Mouse (Mus musculus): Measurements from ENCODE around the gene Gnl2.

The Gnl2 gene

DNA sequence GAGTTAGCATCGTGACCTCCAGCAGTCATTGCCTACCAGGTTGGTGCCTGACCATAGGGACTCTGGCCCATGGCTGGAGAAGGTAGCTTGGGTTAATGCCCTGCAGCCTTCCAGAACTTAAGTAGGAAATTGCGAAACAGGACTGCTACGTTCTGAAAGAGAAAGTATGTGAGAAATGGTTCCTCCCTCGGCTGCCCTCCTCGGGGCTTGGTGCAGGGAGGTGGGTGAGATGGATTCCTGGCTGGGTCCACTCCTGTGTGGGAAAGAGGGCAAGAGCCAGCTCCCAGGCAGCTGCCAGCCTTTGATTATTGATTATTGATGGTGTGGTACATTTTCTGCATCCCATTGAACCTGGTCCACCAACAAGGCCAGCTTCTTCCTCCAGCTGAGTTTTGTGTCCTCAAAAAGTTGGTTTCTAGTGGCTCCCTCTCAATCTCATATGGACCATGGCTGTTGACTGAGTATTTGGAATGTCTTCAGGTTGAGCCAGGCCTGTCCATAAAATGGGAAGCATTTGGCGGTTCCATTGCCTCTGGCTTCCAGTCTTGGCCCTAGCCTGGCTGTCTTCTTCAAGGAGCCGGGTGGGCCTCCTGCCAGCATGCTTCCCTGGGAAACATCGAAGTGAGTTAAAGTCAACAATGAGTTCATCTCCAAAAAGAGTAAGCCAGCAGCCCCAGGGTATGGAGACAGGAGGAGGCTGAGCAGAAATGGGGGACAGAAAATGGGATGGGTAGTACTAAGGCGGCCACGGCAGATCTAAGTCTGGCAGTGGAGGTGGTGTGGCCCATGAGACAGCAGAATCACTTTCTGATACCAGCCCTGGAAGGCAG lies at the start of gene Gnl2:
Gene Gnl2 (plus strand): TSS at position 780 of the 830 bp plus-strand sequence.
- DNase-seq, result no peak

- no peak for DNase-seq
Observed at GRCm38 (mm10) chr4:124968711-124969110, 47.7 kb upstream of the Gnl2 start.

DNA sequence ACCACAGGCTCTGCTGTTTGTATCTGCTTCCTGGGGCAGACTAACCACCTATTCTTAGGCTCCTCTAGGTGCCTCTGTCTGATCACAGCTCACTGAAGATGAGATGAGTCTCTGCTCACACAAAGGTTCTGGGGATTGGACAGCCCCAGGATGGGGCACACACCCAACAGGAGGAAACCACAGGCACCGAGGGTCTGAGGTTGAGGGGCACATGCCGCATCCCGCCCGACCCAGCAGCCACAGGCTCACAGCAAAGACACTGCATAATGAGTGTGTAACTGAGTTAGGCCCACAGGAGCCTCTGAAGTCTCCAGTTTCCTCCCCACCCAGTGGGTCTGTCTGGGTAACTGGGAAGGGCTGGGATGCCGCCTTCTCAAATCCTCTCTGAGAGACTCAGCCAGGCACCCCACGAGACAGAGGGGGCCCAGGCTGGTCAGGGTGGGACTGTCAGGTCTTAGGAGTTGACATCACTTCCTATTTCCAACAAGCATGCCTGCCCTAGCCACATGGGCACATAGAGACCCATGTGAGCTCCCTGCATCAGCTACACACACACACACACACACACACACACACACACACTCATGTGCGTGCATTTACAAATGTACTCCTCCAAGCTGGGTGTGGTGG lies 47.1 kb upstream of the Gnl2 start:
- no peak for DNase-seq

DNA sequence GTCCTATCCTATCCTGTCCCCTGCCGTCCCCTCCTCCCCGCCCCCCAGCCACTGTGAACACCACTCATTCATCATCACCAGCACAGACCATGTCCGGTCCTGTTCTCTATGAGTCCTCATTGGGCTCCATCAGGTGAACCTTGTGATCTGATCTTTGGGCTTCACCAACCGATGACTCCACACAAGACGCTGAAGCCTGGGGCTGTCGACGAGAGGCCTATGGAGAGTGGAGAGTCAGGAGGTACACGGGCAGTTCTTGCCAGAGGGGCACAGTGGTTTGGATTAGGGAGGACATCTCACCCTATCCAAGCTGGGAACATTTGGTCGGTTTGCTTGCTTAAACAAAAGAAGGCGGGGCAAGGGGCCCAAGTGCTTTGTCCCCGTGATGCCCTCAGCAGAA lies 46.2 kb upstream of the Gnl2 start:
- no peak for DNase-seq

- DNase-seq, result no peak
Observed at GRCm38 (mm10) chr4:124970677-124971076, 45.7 kb upstream of the Gnl2 start.

GRCm38 (mm10) chr4:124971094-124971493 lies 45.3 kb upstream of the Gnl2 start:
- no peak for DNase-seq

GRCm38 (mm10) chr4:124972316-124972715 lies 44.1 kb upstream of the Gnl2 start:
- DNase-seq, result no peak

DNA sequence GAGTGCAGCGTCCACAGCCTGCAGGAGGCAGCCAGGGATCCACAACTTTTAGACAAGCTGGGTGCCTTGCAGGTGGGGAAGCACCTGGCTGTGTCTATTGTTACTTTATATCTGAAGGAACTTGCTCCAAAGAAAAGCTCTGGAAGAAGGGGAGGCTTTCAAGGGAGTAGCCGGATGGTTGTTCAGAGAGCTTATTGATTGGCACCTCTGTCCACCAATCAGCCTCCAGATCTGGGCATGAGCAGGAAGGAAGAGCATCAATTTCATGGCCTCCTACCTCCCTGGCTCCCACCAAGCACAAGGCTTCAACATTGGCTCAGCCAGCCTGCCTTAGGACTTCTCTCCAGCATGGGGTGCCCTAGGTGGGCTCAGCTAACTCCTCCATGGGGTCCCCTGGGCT lies 43.1 kb upstream of the Gnl2 start:
- DNase-seq, result peak; percentile 40

DNA sequence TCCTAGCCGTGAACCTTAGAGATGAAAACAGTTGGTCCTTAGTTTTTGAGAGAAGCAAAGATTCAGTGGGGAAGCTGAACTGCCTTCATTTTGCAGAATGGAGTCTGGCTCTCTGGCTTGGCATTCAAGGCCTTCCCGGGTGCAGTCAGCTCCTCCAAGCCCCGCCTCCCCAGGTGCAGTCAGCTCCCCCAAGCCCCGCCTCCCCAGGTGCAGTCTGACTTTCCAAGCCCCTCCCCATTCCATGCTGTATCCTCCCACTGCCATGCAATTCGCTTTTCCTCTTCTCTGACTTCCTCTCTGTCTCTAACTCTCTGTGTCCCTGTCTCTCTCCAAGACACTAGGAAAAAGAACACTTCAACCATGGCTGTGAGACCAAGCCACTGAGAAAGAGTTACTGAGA lies 38.2 kb upstream of the Gnl2 start:
- no peak for DNase-seq

DNA sequence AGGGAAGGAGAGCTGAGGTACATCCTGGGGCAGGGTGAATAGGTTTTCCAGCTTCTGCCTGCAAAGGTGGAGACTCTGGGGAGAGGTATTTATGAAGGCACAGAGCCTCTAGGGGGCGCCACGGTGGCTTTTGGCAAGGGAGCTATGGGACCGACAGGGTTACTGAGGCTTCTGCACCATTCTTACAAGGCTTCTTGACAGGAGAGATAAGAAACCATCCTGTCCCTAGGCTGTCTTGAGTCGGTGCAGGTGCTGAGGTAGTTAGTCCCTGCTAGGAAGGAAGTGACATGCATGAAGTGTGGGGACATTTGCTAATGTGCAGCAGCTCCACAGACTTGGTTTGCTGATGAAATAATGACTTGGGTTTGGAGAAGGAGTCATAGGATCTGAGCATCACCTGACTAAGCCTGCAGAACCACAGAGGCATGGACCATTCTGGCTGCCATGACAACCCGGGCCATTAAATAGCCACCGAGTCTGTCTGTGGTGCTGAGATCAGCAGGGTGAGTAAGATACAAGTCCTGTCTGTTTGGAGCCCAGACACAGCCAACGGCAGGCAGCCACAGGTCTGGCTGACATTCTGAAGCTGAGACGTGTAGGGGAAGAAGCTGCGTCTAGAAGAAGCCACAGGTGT lies 32.4 kb upstream of the Gnl2 start:
- DNase-seq, result no peak

GRCm38 (mm10) chr4:124984871-124985670 lies 31.3 kb upstream of the Gnl2 start:
- DNase-seq, result no peak

GRCm38 (mm10) chr4:124985671-124986602 lies 30.4 kb upstream of the Gnl2 start, which contains the start of gene Rspo1:
Rspo1 (plus strand) TSS chr4:124986430.
- no peak for DNase-seq

DNA sequence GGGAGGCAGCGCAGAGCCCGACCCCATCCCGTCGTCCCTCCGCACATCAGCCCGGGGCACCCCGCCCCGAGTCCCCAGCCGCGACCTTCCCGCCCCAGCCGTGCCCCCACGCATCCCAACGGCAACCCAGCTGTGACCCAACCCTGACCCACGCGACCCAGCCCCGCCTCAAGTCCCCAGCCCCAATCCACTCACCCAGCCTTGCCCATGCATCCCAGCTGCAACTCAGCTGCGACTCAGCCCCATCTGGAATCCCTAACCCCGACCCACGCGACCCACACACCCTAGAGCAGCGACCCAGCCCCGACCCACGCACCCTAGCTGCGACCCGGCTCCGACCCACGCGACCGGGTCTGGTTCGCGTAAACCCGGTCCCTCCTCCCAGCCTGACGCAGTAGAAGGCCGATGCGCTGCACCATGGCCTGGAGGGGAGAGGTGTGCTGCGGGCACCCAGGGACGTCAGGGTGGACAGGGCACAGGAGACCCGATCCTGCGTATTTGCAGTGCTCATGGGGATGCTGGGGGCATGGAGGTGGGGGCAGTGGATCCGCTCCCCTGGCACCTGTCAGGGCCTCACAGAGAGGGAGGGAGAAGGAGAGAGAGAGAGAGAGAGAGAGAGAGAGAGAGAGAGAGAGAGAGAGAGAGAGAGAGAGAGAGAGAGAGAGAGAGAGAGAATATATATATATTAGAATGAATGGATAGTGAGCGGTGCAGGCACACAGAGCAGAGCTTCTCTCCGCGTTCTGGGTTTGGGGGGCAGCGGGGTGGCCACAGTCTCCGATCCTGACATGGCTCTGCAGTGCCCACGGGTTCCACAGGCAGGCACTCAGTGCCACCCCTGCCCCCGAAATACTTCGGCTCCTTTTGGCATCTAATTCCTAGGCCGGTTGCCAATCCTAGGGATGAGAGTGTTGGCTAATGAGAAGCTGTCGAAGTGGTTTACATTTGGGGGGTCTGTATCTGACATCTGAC lies 29.4 kb upstream of the Gnl2 start:
- DNase-seq, result no peak

- DNase-seq, result no peak
Observed at GRCm38 (mm10) chr4:124987711-124988097, 28.7 kb upstream of the Gnl2 start.

DNA sequence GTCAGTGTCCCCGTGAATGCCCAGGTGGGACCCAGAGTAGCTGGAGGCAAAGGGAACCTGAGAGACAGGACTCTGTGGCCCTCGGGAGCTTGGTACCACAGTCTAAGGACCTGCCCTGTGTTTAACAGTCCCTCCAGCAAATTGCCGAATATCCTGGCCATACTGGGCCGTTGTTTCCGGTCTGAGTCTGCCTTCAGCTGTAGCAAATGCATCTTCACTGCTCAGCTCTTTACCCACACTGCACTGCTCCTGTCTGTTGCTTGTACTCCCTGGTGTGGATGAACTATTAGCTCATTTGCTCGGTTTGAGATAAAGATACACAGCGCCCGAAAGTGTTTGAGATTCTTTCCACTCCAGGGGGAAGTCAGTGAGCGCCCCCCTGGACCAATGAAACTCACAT lies 28.0 kb upstream of the Gnl2 start:
- no peak for DNase-seq

DNA sequence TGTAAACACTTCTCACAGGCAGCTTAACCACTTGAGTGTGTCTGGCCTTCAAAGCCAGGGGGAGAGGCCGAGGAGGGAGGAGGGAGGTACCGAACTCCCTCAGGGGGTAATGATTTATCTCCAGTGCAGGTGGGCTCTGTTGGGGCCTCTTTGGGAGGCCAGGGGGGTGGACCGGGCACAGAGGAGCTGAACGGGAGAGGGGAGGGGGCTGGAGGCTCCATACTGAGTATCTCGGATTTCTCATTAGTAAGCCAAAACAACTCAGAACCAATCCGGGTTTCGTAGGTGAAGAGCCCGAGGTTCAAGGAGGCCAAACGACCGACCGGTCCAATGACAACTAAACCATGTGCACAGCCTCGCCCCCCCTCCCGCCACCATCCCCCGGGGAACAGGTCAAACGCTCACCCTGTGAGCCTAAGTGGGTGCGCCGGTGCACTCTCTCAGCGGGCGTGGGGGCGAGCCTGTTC lies 26.6 kb upstream of the Gnl2 start:
- DNase-seq, result no peak

- DNase-seq, result no peak
Observed at GRCm38 (mm10) chr4:124990325-124990724, 26.1 kb upstream of the Gnl2 start.

DNA sequence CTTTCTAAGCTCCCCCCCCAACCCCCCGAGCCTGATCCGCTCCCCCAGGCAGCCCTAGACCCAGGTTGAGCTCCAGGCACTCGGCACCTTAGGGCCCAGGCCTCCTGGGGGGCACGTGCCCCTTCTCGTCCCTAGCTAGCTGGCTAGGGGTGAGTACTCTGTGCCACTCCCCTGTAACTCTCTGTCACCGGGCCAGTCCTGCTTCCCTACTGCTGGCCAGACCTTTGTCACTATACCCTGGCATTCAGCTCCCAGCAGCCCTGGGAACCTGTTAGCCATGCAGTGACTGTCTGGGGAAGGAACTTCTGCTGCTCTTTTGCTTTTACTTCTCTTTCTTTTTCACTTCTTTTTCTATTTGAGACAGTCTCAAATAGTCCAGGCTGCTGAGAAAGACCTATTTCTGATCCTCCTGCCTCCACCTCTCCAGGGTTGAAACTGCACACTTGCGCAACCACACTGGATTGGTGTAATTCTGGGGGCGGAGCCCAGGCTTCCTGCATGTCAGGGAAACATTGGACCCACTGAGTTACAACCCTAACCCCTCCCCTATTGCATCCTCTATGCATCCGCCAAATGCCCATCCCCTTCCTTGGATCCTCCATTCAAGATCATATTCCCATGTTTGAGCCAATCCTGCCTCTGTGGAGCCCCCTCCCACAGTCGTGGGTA lies 18.8 kb upstream of the Gnl2 start:
- DNase-seq, result no peak

DNA sequence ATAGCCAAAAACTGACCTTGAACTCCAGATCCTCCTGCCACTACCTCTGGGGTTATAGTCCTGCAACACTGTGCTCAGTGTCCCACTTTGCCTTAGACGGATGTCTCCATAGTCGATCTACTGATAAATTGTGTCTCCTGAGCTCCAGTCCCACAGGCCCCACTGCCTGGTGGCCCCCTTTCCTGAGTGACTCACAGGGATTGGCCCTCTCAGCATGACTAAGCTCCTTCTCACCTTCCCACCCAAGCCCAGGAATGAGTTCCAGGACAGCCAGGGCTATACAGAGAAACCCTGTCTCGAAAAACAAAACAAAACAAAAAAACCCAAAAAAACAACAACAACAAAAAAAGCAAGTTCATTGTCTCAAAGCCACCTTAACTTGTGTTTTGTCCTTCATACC lies 16.8 kb upstream of the Gnl2 start:
- no peak for DNase-seq

DNA sequence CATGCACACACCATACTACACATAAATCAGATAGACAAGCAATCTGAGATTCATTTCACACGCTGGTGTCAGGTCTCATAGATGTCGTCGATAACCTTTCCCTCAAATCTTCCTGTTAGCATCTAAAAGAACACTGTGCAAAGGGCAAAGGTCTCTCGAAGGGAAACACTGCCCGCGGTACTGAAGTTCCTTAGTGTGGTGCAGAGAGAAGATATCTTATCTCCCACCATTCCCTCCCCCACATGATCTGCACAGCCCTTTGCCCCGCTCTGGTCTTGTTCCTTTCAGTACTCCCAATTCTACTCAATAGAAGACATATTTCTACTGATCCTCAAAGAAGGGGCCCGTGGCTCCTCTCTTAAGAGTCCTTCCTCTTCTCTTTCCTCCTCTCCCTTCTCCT lies 13.4 kb upstream of the Gnl2 start:
- no peak for DNase-seq

Data from right cerebral cortex, postnatal 14 days (tissue).